Mouse (Mus musculus): ENCODE measurements around the gene Rtp1. TPM values are rescaled to one million over a fixed set of nuclear protein-coding genes. Genes with fewer than 3 reads are reported as not detected.
A peak's percentile ranks its signal among the peaks of the same experiment; 100 is the strongest.

The Rtp1 gene
- polyA plus RNA-seq, 1 experiment from 2014 or later = not detected

DNA sequence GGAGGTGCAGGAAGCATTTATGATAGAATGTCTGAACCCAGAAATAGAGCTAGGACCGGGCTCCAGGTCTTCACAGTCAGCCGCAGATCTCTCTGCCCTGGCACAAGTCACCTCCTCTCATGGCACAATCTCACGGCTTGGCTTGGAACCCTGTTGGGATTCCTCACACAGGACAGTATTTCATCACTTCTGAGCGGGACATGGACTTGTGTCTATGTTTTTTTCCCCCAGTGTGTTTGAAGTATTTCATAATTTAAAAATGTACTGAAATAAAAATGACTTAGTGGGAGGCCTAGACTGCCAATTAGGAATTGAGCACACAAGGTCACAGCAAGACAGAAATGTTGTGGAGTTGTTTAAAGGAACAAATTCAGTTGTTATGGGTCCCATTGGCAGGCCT lies 15.3 kb downstream of the Rtp1 start:
- no peak for ATAC-seq (replicated peaks; ENCODE audit: low FRiP score, low TSS enrichment, low read depth)
- DNase-seq (ENCODE audit: low spot score) = no peak
- Histone ChIP-seq H3K4me2 (ENCODE audit: low read length) (no peak overlapping the region), H3K4me3 (ENCODE audit: low read depth, low read length) (no peak overlapping the region), H3K4me1 (replicated peaks; ENCODE audit: control insufficient read depth, insufficient read depth, low read length) (no peaks in the 10 kb centered on the region), H3K27me3 (replicated peaks; ENCODE audit: control insufficient read depth, insufficient read depth, low read length) (no peaks in the 10 kb centered on the region), H3K9ac (ENCODE audit: low read length) (no peak overlapping the region), H3K9me3 (ENCODE audit: control insufficient read depth, low read length) (no peaks in the 10 kb centered on the region), H3K36me3 (ENCODE audit: control insufficient read depth, insufficient read depth, low read length) (no peaks in the 10 kb centered on the region), H3K27ac (ENCODE audit: low read depth) (no peak overlapping the region)
- 86% methylated on average over 4 of the region's 4 CpGs for WGBS

DNA sequence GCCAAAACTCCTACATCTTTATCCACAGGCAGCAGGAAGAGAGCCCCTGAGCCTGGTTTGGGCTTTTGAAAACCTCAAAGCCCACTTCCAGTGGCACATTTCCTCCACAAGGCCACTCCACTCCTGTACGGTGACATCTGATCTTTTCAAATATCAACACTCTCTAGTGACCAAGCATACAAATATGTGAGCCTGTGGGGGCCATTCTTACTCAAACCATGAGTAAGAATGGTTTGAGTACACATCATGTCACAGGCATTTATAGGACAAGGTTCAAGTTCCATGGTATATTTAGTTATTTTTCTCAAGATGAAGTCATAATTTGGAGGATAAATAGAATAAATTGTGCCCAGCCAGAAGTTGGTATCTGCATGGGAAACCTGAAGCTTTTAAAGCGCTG lies 21.0 kb downstream of the Rtp1 start:
- Histone ChIP-seq H3K27ac (ENCODE audit: low read depth) (no peak overlapping the region), H3K4me3 (ENCODE audit: low read depth, low read length) (no peak overlapping the region), H3K27me3 (replicated peaks; ENCODE audit: control insufficient read depth, insufficient read depth, low read length) (no peaks in the 10 kb centered on the region), H3K9ac (ENCODE audit: low read length) (no peak overlapping the region), H3K4me1 (replicated peaks; ENCODE audit: control insufficient read depth, insufficient read depth, low read length) (no peaks in the 10 kb centered on the region), H3K36me3 (ENCODE audit: control insufficient read depth, insufficient read depth, low read length) (no peaks in the 10 kb centered on the region), H3K9me3 (ENCODE audit: control insufficient read depth, low read length) (no peaks in the 10 kb centered on the region), H3K4me2 (ENCODE audit: low read length) (no peak overlapping the region)
- ATAC-seq (replicated peaks; ENCODE audit: low FRiP score, low TSS enrichment, low read depth) (no peak), DNase-seq (ENCODE audit: low spot score) (no peak)
- WGBS = 80% methylated on average over 2 of the region's 2 CpGs

DNA sequence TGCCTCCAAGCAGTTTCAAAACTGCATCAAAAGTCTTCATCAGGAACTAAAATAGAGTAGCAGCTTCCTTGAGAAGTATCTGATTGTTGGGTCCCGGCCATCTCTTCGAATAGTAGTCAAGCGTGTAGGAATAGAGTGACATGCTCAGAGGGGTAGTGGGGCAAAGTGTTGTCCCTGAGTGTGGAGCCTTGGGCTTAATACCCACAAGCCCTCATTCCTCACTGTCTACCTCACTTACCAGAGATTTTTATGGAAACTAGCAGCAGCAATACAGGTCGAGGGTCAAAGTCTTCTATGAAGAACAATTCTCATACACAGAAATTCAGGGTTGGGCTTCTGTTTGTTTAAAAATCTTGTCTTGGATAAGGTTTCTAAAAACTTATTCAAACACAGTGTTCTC lies 21.9 kb downstream of the Rtp1 start:
- H3K4me1 ChIP-seq (replicated peaks; ENCODE audit: control insufficient read depth, insufficient read depth, low read length) = no peaks in the 10 kb centered on the region
- H3K27ac ChIP-seq (ENCODE audit: low read depth) = no peak overlapping the region
- no peaks in the 10 kb centered on the region for H3K9me3 ChIP-seq (ENCODE audit: control insufficient read depth, low read length)
- no peaks in the 10 kb centered on the region for H3K27me3 ChIP-seq (replicated peaks; ENCODE audit: control insufficient read depth, insufficient read depth, low read length)
- H3K36me3 ChIP-seq (ENCODE audit: control insufficient read depth, insufficient read depth, low read length) = no peaks in the 10 kb centered on the region
- no peak overlapping the region for H3K4me3 ChIP-seq (ENCODE audit: low read depth, low read length)
- no peak overlapping the region for H3K4me2 ChIP-seq (ENCODE audit: low read length)
- DNase-seq (ENCODE audit: low spot score) (no peak), ATAC-seq (replicated peaks; ENCODE audit: low FRiP score, low TSS enrichment, low read depth) (no peak)
- H3K9ac ChIP-seq (ENCODE audit: low read length) = no peak overlapping the region
- WGBS = 80% methylated on average over 4 of the region's 4 CpGs

DNA sequence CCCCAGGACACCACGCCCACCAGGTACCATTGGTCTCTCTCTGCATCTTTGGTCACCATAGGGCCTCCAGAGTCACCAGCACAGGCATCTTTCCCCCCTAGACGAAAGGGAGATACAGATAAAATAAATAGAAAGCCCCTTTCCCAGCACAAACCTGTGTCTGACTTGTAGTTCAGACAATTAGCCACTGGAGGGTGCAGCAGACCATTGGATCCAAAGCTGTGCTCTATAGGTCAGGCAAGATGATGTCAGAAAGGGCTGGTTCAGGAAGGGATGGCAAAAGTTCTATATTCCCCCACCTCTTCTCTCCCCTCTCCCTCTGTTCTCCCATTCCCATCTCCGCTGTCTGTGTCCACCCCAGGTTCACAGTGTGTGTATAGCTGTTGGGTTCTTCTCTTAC lies 23.5 kb downstream of the Rtp1 start:
- H3K9me3 ChIP-seq (ENCODE audit: control insufficient read depth, low read length) = no peaks in the 10 kb centered on the region
- no peak overlapping the region for H3K9ac ChIP-seq (ENCODE audit: low read length)
- no peak; the same call in 1 of the 2 replicates for ATAC-seq (replicated peaks; ENCODE audit: low FRiP score, low TSS enrichment, low read depth)
- no peaks in the 10 kb centered on the region for H3K27me3 ChIP-seq (replicated peaks; ENCODE audit: control insufficient read depth, insufficient read depth, low read length)
- H3K4me1 ChIP-seq (replicated peaks; ENCODE audit: control insufficient read depth, insufficient read depth, low read length) = no peaks in the 10 kb centered on the region
- H3K36me3 ChIP-seq (ENCODE audit: control insufficient read depth, insufficient read depth, low read length) = no peaks in the 10 kb centered on the region
- H3K4me2 ChIP-seq (ENCODE audit: low read length) = no peak overlapping the region
- peak; percentile 79 for DNase-seq (ENCODE audit: low spot score)
- no peak overlapping the region for H3K4me3 ChIP-seq (ENCODE audit: low read depth, low read length)
- WGBS = 10% methylated on average over 3 of the region's 3 CpGs
- H3K27ac ChIP-seq (ENCODE audit: low read depth) = no peak overlapping the region

DNA sequence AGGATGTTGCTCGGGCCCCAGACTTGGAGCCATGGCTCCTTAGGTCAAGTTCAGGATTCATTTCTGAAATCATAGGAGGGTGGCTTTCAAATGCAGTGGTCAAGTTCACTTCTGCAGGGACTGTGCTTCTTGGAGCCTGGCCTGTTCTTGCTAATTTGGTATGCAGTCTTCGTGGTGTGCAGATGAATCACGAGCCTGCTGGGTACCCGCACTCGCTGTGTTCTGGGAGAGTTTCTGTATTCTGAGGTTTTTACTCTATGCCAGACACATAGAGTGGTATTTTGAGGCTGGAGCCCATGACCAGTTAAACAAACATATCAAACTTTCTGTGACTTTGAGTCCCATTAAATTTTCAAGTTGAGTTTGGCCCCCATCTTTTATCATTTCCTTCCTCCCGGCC lies 25.4 kb downstream of the Rtp1 start:
- H3K4me3 ChIP-seq (ENCODE audit: low read depth, low read length) = no peak overlapping the region
- H3K27me3 ChIP-seq (replicated peaks; ENCODE audit: control insufficient read depth, insufficient read depth, low read length) = no peaks in the 10 kb centered on the region
- H3K27ac ChIP-seq (ENCODE audit: low read depth) = no peak overlapping the region
- 81% methylated on average over 6 of the region's 6 CpGs for WGBS
- no peaks in the 10 kb centered on the region for H3K9me3 ChIP-seq (ENCODE audit: control insufficient read depth, low read length)
- no peak overlapping the region for H3K4me2 ChIP-seq (ENCODE audit: low read length)
- H3K4me1 ChIP-seq (replicated peaks; ENCODE audit: control insufficient read depth, insufficient read depth, low read length) = no peaks in the 10 kb centered on the region
- ATAC-seq (replicated peaks; ENCODE audit: low FRiP score, low TSS enrichment, low read depth) = no peak
- H3K9ac ChIP-seq (ENCODE audit: low read length) = no peak overlapping the region
- H3K36me3 ChIP-seq (ENCODE audit: control insufficient read depth, insufficient read depth, low read length) = no peaks in the 10 kb centered on the region
- no peak for DNase-seq (ENCODE audit: low spot score)

DNA sequence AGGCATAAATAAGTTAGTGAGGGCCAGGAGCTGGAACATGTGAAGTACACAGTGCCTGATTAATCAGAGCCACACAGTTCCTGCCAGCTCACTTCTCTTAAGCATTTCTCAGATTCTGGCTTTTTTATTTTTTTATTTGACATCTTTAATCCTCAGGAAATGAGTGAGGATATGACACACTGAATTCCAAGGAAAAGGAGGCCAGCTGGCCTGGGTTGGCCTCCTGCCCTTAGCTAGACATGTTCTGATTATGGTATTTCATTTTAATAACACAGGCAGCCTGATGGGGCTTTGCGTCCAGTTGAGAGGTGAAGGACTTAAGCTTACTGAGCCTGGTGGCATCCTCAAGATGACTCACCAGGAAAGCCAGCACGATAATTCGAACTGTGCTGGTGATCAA lies 27.6 kb downstream of the Rtp1 start:
- WGBS = 64% methylated on average over 3 of the region's 3 CpGs
- Histone ChIP-seq H3K4me2 (ENCODE audit: low read length) (no peak overlapping the region), H3K4me1 (replicated peaks; ENCODE audit: control insufficient read depth, insufficient read depth, low read length) (no peaks in the 10 kb centered on the region), H3K4me3 (ENCODE audit: low read depth, low read length) (no peak overlapping the region), H3K9ac (ENCODE audit: low read length) (no peak overlapping the region), H3K9me3 (ENCODE audit: control insufficient read depth, low read length) (no peaks in the 10 kb centered on the region), H3K36me3 (ENCODE audit: control insufficient read depth, insufficient read depth, low read length) (no peaks in the 10 kb centered on the region), H3K27ac (ENCODE audit: low read depth) (no peak overlapping the region), H3K27me3 (replicated peaks; ENCODE audit: control insufficient read depth, insufficient read depth, low read length) (no peaks in the 10 kb centered on the region)
- no peak for DNase-seq (ENCODE audit: low spot score)
- ATAC-seq (replicated peaks; ENCODE audit: low FRiP score, low TSS enrichment, low read depth) = no peak

DNA sequence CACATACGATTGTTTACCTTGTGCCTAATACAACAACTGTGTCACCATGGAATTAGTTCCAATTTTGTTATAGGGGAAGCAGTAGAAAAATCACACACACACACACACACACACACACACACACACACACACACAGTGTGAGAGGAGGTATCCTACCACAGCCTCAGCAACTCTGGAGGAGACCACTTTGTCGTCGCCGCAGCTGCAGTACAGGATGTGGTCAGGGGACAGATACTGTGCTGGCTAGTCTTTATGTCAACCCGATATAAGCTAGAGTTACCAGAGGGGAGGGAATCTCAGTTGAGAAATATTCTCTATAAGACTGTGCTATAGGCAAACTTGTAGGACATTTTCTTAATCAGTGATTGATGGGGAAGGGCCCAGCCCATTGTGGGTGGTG lies 28.4 kb downstream of the Rtp1 start:
- H3K9ac ChIP-seq (ENCODE audit: low read length) = no peak overlapping the region
- ATAC-seq (replicated peaks; ENCODE audit: low FRiP score, low TSS enrichment, low read depth) = no peak
- DNase-seq (ENCODE audit: low spot score) = no peak
- H3K4me1 ChIP-seq (replicated peaks; ENCODE audit: control insufficient read depth, insufficient read depth, low read length) = no peaks in the 10 kb centered on the region
- WGBS = 92% methylated on average over 5 of the region's 5 CpGs
- H3K27me3 ChIP-seq (replicated peaks; ENCODE audit: control insufficient read depth, insufficient read depth, low read length) = no peaks in the 10 kb centered on the region
- no peak overlapping the region for H3K4me3 ChIP-seq (ENCODE audit: low read depth, low read length)
- H3K36me3 ChIP-seq (ENCODE audit: control insufficient read depth, insufficient read depth, low read length) = no peaks in the 10 kb centered on the region
- H3K4me2 ChIP-seq (ENCODE audit: low read length) = no peak overlapping the region
- H3K27ac ChIP-seq (ENCODE audit: low read depth) = no peak overlapping the region
- no peaks in the 10 kb centered on the region for H3K9me3 ChIP-seq (ENCODE audit: control insufficient read depth, low read length)

DNA sequence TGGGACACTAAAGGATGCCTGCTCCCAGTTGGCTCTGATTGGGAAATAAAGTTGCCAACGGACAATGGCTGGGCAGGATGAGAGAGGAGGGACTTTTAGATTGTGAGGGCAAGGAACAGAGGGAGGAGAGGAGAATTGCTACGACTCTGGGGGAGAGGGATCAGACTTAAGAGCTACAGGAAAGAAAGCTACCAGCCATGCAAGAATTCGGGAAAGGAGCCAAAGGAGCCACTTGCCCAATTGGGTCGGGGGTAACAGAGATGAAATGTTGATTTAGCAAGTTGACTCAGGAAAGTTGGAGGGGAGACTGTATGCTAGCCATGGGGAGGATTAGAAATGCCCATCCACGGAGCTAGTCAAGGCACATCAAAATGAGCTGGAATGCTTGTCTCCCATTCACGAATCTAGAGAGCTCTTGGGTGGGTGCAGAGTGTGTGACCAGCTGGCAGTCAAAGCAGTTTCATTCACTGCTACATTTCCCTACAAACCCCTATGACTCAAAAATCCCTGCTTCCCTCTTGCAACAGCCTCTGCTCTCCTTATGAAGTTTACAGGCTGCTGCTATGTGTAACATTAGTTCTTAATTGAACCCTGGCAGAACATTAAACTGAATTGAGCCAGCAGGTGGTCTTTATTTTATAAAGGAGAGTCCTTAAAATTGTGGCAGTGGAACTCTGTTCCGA lies 30.1 kb downstream of the Rtp1 start:
- 56% methylated on average over 7 of the region's 7 CpGs for WGBS
- Histone ChIP-seq H3K27me3 (replicated peaks; ENCODE audit: control insufficient read depth, insufficient read depth, low read length) (no peaks in the 10 kb centered on the region), H3K36me3 (ENCODE audit: control insufficient read depth, insufficient read depth, low read length) (no peaks in the 10 kb centered on the region)

DNA sequence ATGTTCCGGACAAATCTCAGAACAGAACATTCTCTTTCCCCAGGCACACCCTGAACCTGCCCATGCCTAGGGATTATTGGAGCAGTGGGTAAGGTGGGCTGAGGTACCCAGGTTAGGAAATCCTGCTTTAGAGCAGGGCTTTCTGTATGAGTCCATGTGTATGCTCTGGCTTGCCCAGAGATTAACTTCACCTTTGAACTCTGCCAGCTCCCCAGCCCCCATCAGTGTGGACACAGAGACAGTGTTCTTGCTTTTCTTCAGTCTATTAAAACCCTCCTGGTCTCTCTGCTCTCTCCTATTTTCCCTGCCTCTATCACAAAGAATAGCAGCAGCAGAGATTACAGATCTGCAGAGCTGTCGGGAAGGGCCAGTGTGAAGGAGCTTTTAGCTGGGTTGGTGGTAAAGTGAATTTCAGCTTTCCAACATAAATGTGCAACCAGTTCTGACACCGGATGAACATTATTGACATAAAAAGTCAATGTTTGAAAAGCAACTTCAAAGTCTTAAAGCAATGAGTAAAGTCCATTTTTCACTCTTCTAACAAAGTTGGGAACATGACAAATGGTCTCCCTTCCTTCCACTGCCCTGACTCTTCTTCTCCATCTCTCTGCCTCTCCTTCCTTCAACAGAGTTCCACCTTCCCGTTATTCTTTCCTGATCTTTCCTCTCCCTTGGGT lies 34.9 kb downstream of the Rtp1 start:
- no peak overlapping the region for H3K4me3 ChIP-seq (ENCODE audit: low read depth, low read length)
- no peak overlapping the region for H3K4me2 ChIP-seq (ENCODE audit: low read length)
- 76% methylated on average over 4 of the region's 4 CpGs for WGBS
- H3K9me3 ChIP-seq (ENCODE audit: control insufficient read depth, low read length) = no peaks in the 10 kb centered on the region
- DNase-seq (ENCODE audit: low spot score) = no peak
- no peak overlapping the region for H3K9ac ChIP-seq (ENCODE audit: low read length)
- ATAC-seq (replicated peaks; ENCODE audit: low FRiP score, low TSS enrichment, low read depth) = no peak
- no peaks in the 10 kb centered on the region for H3K36me3 ChIP-seq (ENCODE audit: control insufficient read depth, insufficient read depth, low read length)
- H3K27ac ChIP-seq (ENCODE audit: low read depth) = no peak overlapping the region
- H3K4me1 ChIP-seq (replicated peaks; ENCODE audit: control insufficient read depth, insufficient read depth, low read length) = no peaks in the 10 kb centered on the region
- no peaks in the 10 kb centered on the region for H3K27me3 ChIP-seq (replicated peaks; ENCODE audit: control insufficient read depth, insufficient read depth, low read length)

More for the DNA sequence above, 30.1 kb downstream of the Rtp1 start:
- no peak overlapping the region for H3K27ac ChIP-seq (ENCODE audit: low read depth)
- no peak overlapping the region for H3K4me3 ChIP-seq (ENCODE audit: low read depth, low read length)
- ATAC-seq (replicated peaks; ENCODE audit: low FRiP score, low TSS enrichment, low read depth) (no peak), DNase-seq (ENCODE audit: low spot score) (no peak)
- H3K9ac ChIP-seq (ENCODE audit: low read length) = no peak overlapping the region
- no peaks in the 10 kb centered on the region for H3K4me1 ChIP-seq (replicated peaks; ENCODE audit: control insufficient read depth, insufficient read depth, low read length)
- no peak overlapping the region for H3K4me2 ChIP-seq (ENCODE audit: low read length)
- H3K9me3 ChIP-seq (ENCODE audit: control insufficient read depth, low read length) = no peaks in the 10 kb centered on the region

Data from intestine, embryonic 14.5 days (tissue).